Mouse (Mus musculus) MN1 (cell line): ENCODE data around the gene Gls2.
A peak's percentile ranks its signal among the peaks of the same experiment; 100 is the strongest.

Experiments used
- DNase-seq: peaks from one replicate; pipeline ENCODE4 v3.0.0-alpha.2; 2016; ENCODE audit warnings: low spot score

The Gls2 gene

DNA sequence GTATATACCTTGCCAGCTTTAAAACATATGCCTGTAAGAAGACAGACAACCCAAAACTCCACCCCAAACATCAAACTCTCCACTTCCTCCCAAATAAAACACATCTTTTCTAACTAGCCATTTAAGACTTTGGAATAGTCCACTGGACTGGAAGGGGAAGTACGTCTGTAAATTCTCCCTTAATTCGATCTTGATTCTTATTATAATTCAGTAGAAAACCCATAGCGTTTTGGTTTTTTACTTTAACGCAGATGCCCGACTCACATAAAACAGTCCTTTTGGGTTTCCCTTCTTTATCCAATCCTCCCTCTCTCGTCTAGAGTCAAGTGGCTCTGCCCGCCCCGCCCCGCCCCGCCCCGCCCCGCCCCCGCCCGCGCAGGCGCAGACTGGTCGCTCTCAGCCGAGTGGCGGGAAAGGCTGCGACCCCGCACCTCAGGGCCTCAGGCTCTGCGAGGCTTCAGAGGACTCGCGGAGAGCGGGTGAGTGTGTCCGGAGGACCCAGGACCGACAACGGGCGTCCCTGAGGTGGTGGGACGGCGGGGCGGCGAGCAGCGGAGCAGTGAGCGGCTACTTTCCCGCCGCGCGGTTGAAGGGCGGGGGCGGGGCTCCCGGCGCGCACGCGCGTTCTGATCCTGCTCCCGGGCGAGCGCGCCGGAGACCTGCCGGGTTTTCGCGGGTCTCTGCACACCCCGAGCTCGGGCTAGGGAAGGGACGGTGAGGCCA, 37.6 kb downstream of the Gls2 start, which contains the start of gene Timeless:
Timeless (plus strand) TSS at position 369 of the 723 bp plus-strand sequence.
- DNase-seq = peak; percentile 93

DNA sequence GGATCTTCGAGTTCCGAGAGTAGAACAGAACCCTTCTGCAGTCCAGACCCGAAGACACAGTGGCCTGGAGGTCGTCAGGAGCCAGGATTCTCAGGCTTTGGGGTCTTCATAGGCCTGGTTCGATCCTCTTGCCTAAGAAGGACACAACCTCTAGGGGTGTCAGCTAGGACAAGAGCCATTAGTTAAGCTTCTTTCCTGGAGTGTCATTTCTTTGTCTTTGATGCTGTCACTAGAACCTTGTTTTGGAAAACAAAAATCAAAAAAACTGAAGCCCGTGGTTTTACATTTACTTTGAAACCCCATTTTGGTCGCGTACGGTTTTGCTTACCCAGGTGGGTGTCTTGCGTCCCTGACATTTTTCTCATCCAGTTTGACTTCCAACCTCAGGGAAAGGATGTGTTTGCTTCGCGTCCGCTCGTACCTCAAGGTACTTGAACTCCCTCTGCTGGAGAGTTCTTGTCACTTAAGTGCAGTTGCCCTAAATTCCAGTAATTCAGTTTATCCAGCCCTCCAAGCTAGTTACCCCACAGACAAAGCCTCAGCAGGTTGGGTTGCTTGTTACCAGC, 38.2 kb downstream of the Gls2 start:
- peak; percentile 97 for DNase-seq

DNA sequence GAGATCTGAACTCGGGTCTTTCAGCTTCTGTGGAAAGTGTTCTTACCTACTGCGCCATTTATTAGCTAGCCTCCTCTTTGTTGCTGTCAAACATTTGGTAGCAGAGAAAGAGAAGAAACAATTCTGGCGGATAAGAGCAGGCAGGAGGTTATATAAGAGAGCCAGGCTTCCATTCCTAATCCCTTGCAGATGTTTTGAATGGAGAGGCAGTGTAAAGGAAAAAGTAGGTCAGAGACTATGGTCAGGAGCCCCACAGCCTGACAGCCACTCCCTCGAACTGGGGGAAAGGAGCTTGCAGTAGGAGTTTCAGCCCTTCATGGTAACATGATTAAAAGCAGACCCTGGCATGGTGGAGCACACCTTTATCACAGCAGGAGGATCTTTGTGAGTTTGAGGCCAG, 42.1 kb downstream of the Gls2 start:
- no peak for DNase-seq

DNA sequence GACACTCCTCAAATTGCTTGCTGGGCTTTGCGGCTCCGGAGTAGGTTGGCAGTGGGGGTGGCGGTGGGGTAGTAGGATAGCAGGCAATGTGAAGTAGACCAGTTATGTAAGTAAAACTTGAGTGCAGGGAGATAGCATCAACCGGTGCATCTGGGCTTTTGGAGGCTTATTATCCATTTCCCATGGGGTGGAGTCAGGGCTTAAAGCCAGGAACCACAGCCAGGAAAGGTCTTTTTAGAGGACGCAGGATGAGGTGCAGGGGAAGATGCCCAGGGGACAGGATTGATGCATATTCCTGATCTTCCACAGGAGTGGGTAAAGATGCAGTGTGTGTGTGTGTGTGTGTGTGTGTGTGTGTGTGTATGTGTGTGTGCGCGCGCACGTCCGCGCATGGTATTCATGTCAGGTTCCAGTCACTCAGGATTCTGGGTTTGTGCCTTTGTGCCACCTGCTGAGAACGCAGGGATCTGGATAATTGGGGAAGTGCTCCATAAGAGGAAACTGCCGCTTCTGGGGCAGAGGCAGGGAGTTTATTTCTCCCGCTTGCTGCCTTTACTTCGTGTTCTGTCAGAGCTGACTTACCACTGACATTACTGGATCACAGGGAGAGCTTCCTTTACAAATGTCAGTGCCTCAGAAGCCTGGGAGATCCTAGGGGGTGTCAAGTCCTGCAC, 43.7 kb downstream of the Gls2 start:
- peak; percentile 99 for DNase-seq

DNA sequence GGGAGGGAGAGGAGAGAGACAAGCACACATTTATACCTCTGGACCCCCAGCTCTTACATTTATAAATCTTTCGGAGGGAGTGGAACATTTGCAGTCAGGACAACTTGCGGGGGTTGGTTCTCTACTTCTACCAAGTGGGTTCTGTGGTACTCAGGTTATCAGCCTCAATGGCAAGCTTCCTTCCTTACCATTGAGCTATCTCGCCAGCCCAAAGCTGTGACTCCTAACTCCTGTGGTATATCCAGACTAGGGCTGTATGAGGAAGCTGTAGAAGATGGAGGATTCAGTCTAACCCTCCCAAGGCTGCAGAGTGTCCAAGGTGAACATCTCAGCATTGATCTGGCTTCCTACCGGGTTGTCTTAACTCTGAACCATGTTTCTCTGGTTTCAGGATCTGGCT, 44.9 kb downstream of the Gls2 start:
- DNase-seq = no peak

DNA sequence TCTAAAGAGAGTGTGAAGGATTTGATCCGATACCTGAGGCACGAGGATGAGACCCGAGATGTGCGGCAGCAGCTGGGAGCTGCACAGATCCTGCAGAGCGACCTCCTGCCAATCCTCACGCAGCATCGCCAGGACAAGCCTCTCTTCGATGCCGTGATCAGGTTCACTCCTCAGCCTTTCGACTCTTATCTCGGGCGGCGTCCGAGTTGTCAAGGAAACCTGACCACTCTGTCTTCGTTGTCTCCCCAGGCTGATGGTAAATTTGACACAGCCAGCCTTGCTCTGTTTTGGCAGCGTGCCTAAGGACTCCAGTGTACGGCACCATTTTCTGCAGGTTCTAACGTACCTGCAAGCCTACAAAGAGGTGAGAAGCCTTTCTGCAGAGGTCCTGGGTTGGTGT, 45.9 kb downstream of the Gls2 start:
- DNase-seq = no peak

DNA sequence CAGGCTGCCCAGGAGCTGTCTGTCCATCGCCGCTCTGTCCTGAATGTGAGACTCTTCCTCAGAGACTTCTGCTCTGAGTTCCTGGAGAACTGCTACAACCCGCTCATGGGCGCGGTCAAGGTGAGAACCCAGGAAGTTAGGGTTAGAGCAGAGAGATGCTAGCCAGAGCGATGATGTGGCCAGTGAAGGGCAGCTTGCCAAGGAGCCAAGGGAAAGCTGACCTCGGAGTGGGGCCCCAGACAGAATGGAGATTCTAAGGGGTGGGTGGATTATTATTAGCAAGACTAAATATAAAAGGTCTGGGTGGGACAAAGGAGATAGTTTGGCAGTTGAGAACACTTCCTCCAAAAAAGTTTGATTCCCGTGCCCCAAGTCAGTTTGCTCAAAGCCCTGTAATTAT, 49.0 kb downstream of the Gls2 start:
- no peak for DNase-seq

DNA sequence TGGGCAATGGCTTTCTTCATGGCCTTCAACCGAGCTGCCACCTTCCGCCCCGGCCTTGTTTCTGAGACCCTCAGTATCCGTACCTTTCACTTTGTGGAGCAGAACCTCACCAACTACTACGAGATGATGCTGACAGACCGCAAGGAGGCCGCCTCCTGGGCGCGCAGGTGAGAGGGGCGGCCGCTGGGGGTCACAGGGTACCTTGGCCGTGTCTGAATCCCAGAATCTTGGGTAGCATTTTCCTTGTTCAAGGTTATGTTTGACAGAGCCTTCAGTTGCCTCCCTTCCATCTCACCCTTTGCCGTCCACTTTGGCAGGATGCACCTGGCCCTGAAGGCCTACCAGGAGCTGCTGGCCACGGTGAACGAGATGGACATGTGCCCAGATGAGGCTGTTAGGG, 49.9 kb downstream of the Gls2 start:
- no peak for DNase-seq

DNA sequence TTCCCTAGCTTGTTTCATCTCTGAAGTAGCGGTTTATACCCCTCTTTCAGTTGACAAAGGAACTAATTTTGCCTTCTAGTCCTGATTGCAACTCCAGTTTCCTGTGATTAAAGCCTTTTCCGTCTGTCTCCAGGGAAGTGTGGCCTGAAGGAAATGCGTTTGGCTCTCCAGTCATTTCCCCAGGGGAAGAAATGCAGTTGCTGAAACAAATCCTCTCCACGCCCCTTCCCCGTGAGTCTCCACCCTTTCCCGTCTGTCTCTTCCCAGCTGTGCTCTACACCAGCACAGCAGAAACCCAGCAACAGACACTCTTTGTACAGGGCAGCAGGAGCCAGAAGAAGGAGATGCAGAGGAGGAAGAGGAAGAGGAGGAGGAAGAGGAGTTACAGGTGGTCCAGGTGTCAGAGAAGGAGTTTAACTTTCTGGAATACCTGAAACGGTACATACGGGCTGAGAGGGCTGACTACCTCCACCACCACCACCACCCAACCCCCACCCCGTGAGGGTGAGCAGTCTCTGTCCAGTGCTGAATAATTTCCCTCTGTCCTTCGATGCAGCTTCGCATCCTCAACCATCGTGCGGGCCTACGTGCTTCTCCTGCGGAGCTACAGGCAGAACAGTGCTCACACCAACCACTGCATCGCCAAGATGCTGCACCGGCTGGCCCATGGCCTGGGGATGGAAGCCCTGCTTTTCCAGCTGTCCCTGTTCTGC, 52.9 kb downstream of the Gls2 start:
- peak; percentile 86 for DNase-seq

DNA sequence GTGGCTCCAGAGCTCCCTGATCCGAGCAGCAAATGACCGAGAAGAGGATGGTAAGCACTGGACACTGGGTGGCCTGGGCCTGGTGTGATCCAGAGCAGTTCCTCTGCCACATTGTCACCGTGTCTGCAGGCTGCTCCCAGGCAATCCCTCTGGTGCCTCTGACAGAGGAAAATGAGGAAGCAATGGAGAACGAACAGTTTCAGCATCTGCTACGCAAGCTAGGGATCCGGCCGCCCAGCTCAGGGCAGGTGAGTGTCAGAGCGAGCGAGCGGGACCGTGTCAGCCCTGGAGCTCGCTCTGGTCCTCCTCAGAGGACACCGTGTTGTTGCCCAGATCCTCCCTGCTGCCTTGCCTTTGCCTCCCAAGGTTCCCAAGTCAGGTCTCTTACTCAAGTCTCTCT, 56.3 kb downstream of the Gls2 start:
- no peak for DNase-seq

DNA sequence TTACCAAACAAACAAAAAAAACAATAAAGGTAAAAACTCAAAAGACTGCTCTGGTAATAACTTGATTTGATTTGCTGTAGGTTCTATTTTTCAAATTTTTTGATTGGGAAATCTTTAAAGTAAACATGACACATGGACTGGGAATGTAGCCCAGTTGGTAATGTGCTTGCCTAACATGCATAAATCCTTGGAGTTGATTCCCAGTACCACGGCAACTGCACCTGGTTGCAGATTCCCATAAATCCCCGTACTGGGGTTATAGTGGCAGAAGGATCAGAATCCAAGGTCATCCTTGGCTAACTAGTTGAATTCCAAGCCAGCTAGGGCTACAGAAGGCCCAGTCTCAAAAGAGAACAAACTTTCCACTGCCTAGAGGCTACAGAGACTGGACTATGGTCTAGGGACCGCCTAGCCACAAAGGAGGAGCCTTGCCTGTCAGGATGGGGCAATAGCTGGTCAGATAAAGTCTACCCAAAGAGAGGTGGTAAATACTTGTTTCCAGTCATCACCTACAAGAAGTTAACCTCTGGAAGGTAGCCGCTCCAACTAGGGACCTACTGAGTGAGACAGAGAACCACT, 59.5 kb downstream of the Gls2 start, which contains the start of gene Apon:
Apon (plus strand) TSS at position 420 of the 579 bp plus-strand sequence.
- no peak for DNase-seq

DNA sequence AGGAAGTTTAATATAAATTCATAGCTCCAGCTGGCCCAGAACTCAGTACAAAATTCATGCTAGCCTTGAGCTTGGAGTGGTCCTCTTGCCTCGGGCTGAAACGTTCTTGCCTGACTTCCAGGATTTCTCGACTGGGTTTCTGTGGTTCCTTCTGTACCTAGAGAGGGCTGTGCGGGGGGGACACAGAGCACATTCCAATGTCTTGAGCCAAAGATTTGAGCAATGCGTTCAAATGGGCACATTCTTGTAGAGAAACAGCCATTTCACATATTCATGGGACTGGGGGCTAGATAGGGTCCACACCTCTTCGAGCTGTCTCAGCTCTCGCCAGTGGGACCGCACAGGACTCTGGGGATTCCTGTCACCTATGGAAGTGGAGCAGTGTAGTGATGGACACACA, 61.7 kb downstream of the Gls2 start:
- no peak for DNase-seq

DNA sequence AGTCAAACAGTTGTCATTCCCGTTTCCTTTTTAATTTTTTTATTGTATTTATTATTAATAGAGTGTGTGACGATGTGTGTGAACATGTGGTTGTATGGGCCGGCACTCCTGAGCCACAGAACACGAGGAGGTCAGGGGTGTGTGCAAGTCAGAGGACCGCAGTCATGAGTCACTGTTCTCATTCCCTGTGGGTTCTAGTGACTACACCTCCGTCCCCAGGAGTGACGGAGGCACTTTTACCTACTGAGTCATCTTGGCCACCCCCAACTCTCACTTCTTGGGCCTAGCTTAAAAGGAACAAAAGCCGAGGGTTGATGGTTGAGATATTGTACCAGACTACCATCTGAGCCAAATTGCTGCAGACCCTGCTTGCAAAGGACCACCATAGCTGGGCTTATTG, 62.1 kb downstream of the Gls2 start:
- DNase-seq = no peak

DNA sequence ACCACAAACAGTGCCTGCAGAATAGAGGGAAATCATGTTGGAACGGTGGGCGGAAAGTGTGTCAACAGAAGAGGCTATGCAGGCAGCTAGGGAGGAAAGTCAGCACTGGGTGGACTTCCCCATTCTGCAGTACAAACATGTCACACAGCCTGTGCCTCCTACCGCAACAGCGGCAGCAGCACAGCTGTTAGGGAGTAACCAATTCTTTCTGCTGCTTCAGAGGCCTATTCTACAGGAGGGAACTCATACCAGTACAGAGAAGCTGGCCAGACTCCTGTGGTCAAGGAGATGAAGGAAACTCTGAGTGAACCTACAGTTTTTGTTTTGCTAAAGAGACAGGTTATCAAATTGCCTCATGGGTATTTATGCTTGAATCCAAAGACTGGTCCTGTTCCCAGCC, 64.7 kb downstream of the Gls2 start:
- DNase-seq = no peak
